Comparison of ENCODE assay signal across 14 mouse cellular contexts in genomic region chr5:110580569-110581239, GRCm38 (mm10). TPM values are rescaled to one million over a fixed set of nuclear protein-coding genes. Genes with fewer than 3 reads are reported as not detected.
DNase-seq lines count a peak whose midpoint lies in the region; ATAC-seq lines count a peak whose summit lies in the region.
"Had no signal": no experiment of that assay in that cellular context is flagged by ENCODE, and none has a peak within 500 bp of the region (broad histone marks: within the 10 kb centered on the region; RNA-seq: fewer than 3 reads in every experiment).

No protein-coding gene starts in this region.

- no peak overlapping the region for H3K9ac ChIP-seq in neural tube, embryonic 14.5 days (replicated peaks; ENCODE audit: low read depth, low read length)
- no peak overlapping the region for H3K9ac ChIP-seq in hindbrain, embryonic 15.5 days
- H3K9ac ChIP-seq: limb, embryonic 13.5 days had no signal

- ATAC-seq in neural tube, embryonic 14.5 days (ENCODE audit: low read depth): peak; percentile 34; the same call in 1 of the 2 replicates
- ATAC-seq in hindbrain, embryonic 15.5 days (ENCODE audit: low FRiP score, low read depth): peak; percentile 60; the same call in 1 of the 2 replicates
- ATAC-seq: intestine, postnatal 0 days had no signal

- no peaks in the 10 kb centered on the region for H3K36me3 ChIP-seq in neural tube, embryonic 14.5 days (ENCODE audit: control insufficient read depth, insufficient read depth, low read length)
- no peaks in the 10 kb centered on the region for H3K36me3 ChIP-seq in hindbrain, embryonic 15.5 days
- H3K36me3 ChIP-seq: limb, embryonic 13.5 days had no signal

- DNase-seq in cerebellum, postnatal 14 days: peak; percentile 67 to 71
- DNase-seq in cerebellum, postnatal 4 days (ENCODE audit: low spot score in 2 of 2): no peak
- DNase-seq in neural tube, embryonic 10.5 days (ENCODE audit: extremely low spot score, low spot score): no peak
- DNase-seq in telencephalon, adult 2 months (ENCODE audit: low read depth, low spot score): peak; percentile 52
- DNase-seq in heart, adult 8-10 months (ENCODE audit: low spot score): no peak
- no peak for DNase-seq in urinary bladder, adult 18-20 months (ENCODE audit: low spot score in 2 of 2)
- DNase-seq: B cell, adult 2 months; heart, postnatal 10 days; lung, adult 18-20 months had no signal

- H3K4me1 ChIP-seq in neural tube, embryonic 14.5 days (ENCODE audit: control insufficient read depth, insufficient read depth, low read length): no peaks in the 10 kb centered on the region
- peaks cover 13% of the 10 kb centered on the region; the same call in 1 of the 2 replicates for H3K4me1 ChIP-seq in hindbrain, embryonic 15.5 days (replicated peaks)
- H3K4me1 ChIP-seq: limb, embryonic 13.5 days had no signal

- H3K4me2 ChIP-seq in neural tube, embryonic 14.5 days (ENCODE audit: low read depth, low read length): no peak overlapping the region
- H3K4me2 ChIP-seq in hindbrain, embryonic 15.5 days: no peak overlapping the region
- H3K4me2 ChIP-seq: limb, embryonic 13.5 days had no signal

- no peak overlapping the region for H3K4me3 ChIP-seq in neural tube, embryonic 14.5 days (ENCODE audit: low read depth, low read length)
- no peak overlapping the region for H3K4me3 ChIP-seq in hindbrain, embryonic 15.5 days
- H3K4me3 ChIP-seq: limb, embryonic 13.5 days had no signal

- H3K27me3 ChIP-seq in neural tube, embryonic 14.5 days (ENCODE audit: control insufficient read depth, insufficient read depth, low read length): no peaks in the 10 kb centered on the region
- no peaks in the 10 kb centered on the region for H3K27me3 ChIP-seq in hindbrain, embryonic 15.5 days

- H3K27ac ChIP-seq in neural tube, embryonic 14.5 days (ENCODE audit: low read depth, low read length): no peak overlapping the region
- H3K27ac ChIP-seq in hindbrain, embryonic 15.5 days (replicated peaks): no peak overlapping the region
- H3K27ac ChIP-seq: limb, embryonic 13.5 days had no signal

- H3K9me3 ChIP-seq in neural tube, embryonic 14.5 days (ENCODE audit: control insufficient read depth, low read length): no peaks in the 10 kb centered on the region
- H3K9me3 ChIP-seq in hindbrain, embryonic 15.5 days: no peaks in the 10 kb centered on the region
- H3K9me3 ChIP-seq: limb, embryonic 13.5 days had no signal

- WGBS in neural tube, embryonic 14.5 days: 59% methylated on average over 19 of the region's 19 CpGs
- WGBS in hindbrain, embryonic 15.5 days: 53% methylated on average over 19 of the region's 19 CpGs

RNA-seq across cellular contexts. Expression of gene Galnt9, which starts 36.5 kb away (rescaled TPM):
- polyA plus RNA-seq in neural tube, embryonic 14.5 days (2014; fragmentation: Nextera tagmentation; extraction: Ambion mirVana): 25.1 and 26.0 TPM in 2 replicates
- polyA plus RNA-seq in hindbrain, embryonic 15.5 days (2015; fragmentation: Nextera tagmentation; extraction: Ambion mirVana): 23.9 and 26.4 TPM in 2 replicates
- total RNA-seq in heart, adult 8-10 months (2022): not detected
- total RNA-seq: granulocyte monocyte progenitor cell, adult 5-6 weeks; heart, postnatal 10 days had no signal

Comparison
In these comparisons a context has a peak if more than half of its experiments do, and no peak if none do; other contexts are left out.
1. DNase-seq: peak in cerebellum, postnatal 14 days (2 of 2) and telencephalon, adult 2 months (single experiment); none in cerebellum, postnatal 4 days (0 of 2), neural tube, embryonic 10.5 days (single experiment), heart, adult 8-10 months (single experiment) and urinary bladder, adult 18-20 months (0 of 2).